Mouse (Mus musculus) ES-CJ7 (cell line): ENCODE data around the gene Cd36.
"Not testable (repeated sequence)": the region's sequence is repeated elsewhere in the genome, so short reads cannot be mapped to it uniquely, and the experiment has no call there.

Experiments
- DNase-seq: peaks from one replicate; pipeline ENCODE4 v3.0.0; 2011; ENCODE audit warnings: low read depth, low spot score

Gene Cd36

DNA sequence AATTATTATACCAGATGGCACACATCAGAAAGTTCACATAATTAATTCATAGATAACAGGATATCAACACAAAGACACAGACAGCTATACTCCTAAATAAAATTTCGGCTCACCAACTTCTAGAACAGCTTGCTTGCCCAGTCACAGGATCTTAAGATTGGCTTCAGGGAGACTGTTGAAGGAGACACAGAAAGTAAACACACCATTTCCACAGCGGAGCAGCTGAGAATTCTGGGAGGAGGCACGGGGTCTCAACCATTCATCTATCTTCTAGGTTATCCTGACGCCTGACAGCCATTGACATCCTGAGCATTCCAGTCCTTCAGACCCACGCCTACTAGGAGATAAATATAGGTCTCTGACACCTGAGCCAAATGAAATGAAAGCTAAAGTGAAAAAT is at the start of gene Cd36:
Gene Cd36, minus strand, starts transcription at position 204 of the 400 bp plus-strand sequence.
- no peak for DNase-seq

- no peak for DNase-seq
Observed at GRCm38 (mm10) chr5:17934501-17934900, 45.9 kb upstream of the Cd36 start.

GRCm38 (mm10) chr5:17931588-17931987 is 43.0 kb upstream of the Cd36 start:
- not testable (repeated sequence) for DNase-seq

DNA sequence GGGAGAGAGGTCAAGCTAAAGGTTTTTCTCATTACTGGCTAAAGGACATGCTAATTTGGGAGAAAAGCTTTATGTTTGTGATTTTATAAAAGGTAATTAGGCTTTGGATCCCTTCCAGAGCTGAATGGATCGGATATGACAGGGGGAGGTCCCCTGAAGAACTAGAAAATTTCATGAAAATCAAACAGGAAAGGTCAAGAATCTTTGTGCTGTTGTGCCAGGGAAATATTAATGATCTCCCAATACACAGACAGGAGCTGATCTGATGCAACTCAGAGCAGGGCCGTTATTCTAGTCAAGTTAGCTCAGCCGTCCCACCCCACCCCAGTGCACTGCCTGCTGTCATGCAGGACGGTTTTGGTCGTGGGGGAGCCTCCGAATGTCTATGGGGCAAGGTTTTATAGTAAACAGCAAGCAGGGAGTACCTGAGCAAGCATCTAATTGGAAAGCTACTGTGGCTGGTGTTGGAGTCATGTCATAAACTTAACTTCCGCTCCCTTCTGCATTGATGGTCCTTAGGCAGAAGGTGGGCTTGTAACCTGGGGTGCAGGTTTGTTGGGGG is 40.5 kb upstream of the Cd36 start:
- no peak for DNase-seq

GRCm38 (mm10) chr5:17928471-17928870 is 39.9 kb upstream of the Cd36 start:
- no peak for DNase-seq

DNA sequence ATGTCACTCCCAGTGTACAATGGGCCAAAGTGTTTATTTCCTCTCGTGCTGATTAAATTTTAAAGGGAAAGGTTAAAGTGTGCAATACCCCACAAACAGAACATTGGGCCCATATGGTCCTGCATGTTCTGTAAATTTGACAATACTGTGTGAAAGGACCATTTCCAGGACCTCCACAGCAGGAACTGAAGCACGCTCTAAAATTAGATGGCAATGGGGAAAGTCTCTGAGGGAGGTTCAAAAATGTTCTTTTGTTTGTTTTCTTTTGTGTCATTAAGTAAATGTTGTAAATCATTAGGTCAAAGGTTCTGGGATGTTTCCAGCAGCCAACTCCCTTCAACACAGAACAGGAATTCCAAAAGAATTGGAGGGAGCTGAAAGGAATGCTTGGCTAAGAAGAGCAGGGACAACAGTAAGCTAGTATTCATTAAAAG is 35.5 kb upstream of the Cd36 start:
- no peak for DNase-seq

- no peak for DNase-seq
Observed at GRCm38 (mm10) chr5:17923648-17924047, 35.0 kb upstream of the Cd36 start.

- DNase-seq: no peak
Observed at GRCm38 (mm10) chr5:17918966-17919365, 30.4 kb upstream of the Cd36 start.

DNA sequence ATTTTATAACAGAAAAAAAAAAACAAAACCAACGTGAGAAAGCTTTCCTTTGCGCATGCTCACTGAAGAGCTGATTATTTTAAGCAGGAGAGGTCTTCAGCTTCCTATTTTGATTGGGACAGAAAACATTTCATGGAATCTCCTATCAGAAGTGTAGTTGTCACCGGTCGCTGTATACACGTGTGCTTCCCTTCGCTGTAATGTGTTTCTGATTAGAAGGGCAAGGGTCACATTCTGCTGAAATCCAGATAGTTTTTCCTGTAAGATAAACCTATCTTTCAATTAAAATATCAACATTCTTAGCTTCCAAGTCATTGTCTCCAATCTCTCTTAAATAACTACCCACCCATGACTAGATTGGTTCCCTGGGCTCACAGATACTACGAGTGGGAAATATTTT is 16.2 kb upstream of the Cd36 start:
- DNase-seq: no peak

- DNase-seq: no peak
Observed at GRCm38 (mm10) chr5:17898948-17899347, 10.3 kb upstream of the Cd36 start.

- peak; percentile 12 for DNase-seq
Observed at GRCm38 (mm10) chr5:17897641-17898040, 9.0 kb upstream of the Cd36 start.

GRCm38 (mm10) chr5:17893577-17894172 is 5.1 kb upstream of the Cd36 start:
- no peak for DNase-seq

DNA sequence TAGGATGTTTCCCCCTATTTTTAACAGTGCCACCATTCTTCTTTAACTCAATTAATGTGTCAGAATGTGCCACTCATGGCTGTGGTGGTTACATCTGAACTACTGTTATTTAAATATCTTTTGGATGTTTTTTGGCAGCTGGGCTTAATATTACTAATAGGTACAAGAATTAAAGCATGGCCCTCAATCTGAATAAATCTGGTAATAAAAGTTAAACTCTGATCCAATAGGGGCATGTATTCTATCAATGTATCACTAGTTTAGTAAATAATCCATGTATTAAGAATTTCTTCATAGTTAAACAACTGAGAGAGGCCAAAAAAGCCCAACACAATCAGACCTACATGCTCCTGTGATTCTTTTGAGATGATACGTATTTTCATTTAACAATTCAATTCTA is 690 bp upstream of the Cd36 start:
- no peak for DNase-seq

- DNase-seq: no peak
Observed at GRCm38 (mm10) chr5:17886377-17886776, 2.2 kb downstream of the Cd36 start.

GRCm38 (mm10) chr5:17883357-17883875 is 5.2 kb downstream of the Cd36 start:
- DNase-seq: no peak

GRCm38 (mm10) chr5:17881542-17881896 is 7.1 kb downstream of the Cd36 start:
- DNase-seq: no peak

GRCm38 (mm10) chr5:17880799-17881541 is 7.6 kb downstream of the Cd36 start:
- DNase-seq: no peak

- no peak for DNase-seq
Observed at GRCm38 (mm10) chr5:17879924-17880323, 8.7 kb downstream of the Cd36 start.

DNA sequence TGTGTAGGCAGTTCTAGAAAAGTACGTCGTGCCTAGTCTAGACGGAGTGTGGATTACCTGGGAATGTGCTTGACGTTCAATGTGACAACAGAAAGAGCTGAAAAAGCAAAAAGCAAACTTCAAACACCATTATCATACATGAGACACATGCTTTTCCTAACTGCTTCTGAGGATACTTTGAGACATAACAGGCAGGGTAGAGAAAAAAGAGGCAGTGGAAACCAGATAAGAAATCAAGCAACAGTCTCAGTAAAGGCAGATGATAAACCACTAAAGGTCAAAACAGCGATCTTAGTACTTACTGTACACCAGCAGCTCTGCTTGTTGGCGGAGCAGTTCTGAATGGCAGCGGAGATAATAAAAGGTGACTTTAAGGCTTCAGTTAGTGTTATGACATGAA is 11.6 kb downstream of the Cd36 start:
- DNase-seq: no peak

GRCm38 (mm10) chr5:17876637-17877036 is 12.0 kb downstream of the Cd36 start:
- no peak for DNase-seq

DNA sequence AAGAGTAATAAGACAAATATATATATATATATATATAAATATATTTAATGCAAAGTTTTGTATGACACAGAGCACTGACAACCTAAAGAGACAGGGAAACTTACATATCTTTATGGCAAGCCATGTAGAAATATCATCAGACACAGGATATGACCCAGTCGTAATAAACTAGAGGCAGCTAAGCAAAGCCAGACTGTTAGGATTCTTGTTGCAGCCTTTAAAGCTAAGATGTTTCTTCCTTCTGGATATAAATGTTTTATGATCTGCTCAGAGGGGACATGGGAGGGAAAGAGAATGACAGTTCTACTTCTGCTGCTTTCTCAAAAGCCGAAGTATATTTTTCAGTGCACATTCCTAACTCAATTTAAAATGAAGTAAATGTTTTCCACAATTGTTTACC is 14.3 kb downstream of the Cd36 start:
- no peak for DNase-seq

DNA sequence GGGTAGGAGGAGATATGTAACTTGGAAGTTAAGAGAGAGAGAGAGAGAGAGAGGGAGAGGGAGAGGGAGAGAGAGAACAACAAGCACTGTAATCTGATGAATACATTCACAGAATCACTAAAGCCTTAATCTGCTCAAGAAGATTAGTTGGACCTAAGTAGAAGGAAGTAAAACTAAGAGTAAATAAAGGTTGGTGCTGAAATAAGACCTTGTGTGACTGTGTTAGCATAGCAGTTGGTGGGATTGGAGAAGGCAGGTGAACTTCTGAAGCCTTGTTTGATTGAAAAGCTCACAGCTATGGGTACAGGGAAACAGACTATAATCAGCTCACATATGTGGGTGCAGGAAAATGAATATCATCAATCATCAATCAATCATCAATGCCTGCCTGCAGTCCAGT is 23.2 kb downstream of the Cd36 start:
- DNase-seq: no peak

DNA sequence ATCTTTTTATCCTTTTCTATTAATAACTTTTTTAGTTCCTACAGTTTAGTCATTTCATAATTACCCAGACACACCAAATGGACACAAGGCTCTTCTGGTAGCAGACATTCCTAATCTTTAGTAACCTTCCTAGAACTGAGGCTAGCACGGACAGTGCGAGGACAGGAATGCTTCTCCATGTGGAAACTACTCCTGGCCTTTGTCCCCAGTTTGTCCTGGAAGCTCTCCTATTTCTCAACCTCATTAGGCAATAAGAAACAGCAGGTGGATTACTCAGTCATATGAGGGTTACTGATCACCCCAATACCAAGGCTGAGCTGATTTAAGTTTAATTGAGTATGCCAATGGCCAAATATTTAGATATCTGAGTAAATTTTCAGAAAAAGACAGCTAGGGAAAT is 25.5 kb downstream of the Cd36 start:
- DNase-seq: no peak
